Comparison of ENCODE assay signal across 8 mouse cellular contexts in the genomic region with DNA sequence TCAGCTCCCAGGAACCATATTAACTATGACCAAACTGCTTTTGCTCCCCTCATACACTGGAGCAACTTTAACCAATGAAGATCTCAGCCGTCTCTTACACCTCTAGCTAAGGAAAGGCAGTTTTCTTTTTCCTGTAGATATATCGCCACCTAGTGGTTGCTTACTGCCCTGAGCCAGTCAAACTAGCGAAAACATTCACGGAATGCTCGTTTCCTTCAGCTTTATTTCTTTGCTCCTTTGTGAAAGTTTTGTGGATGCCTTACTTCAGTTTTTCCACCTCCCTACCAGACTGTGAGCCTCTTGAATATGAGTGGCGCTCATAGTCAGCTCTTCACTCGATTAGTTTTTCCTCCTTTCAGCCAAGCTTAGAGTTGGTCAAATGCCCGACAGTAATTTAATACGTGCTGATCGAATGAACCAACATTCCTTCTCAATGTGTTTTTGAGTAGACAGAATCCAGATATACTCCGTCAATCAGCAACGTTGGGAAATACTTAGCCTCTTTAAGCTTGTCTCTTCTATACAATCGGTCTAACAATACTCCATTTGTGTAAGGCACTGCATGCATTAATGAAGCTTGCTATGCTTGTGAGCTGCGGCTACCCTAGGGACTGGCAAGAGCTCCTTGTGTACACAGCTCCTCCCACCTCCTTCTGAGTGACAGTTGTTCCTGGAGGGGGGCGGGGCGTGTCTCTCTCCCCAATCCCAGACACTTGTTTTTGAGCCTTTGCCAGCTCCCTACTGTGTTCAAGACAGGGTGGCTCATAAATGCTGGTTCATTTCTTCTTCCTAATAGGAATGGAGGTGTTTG. TPM values are rescaled to one million over a fixed set of nuclear protein-coding genes. Genes with fewer than 3 reads are reported as not detected.
DNase-seq lines count a peak whose midpoint lies in the region; ATAC-seq lines count a peak whose summit lies in the region.

No protein-coding gene starts in this region.

- ATAC-seq in lung, embryonic 15.5 days (ENCODE audit: borderline replicate concordance, extremely low read depth, low FRiP score, low TSS enrichment): peak; percentile 96

- peak overlapping the region; percentile 36 for H3K9ac ChIP-seq in lung, embryonic 15.5 days

- DNase-seq in T-cell, adult 2 months (ENCODE audit: low spot score): peak; percentile 41
- peak; percentile 94 to 96 for DNase-seq in cerebellum, postnatal 10 days
- DNase-seq in frontal cortex, adult 2 months (ENCODE audit: extremely low spot score in 1 of 2, low spot score in 1 of 2): peak; percentile 74 to 96
- peak; percentile 81 for DNase-seq in hindbrain, embryonic 10.5 days (ENCODE audit: low spot score)
- peak; percentile 83 for DNase-seq in layer of hippocampus, adult 9-10 months (ENCODE audit: low spot score)
- peak; percentile 65 for DNase-seq in ovary, adult 18-20 months (ENCODE audit: low spot score)
- DNase-seq in thymus, postnatal 10 days (ENCODE audit: low spot score in 2 of 2): peak; percentile 27 to 85

- peak overlapping the region; percentile 58 for H3K4me3 ChIP-seq in hindbrain, embryonic 10.5 days
- peak overlapping the region; percentile 41 for H3K4me3 ChIP-seq in lung, embryonic 15.5 days

- peaks cover 4% of the 10 kb centered on the region for H3K4me1 ChIP-seq in hindbrain, embryonic 10.5 days (replicated peaks)
- peaks cover 9% of the 10 kb centered on the region; the same call in 1 of the 2 replicates for H3K4me1 ChIP-seq in lung, embryonic 15.5 days

- WGBS in hindbrain, embryonic 10.5 days: 0% methylated on average over 16 of the region's 16 CpGs
- under 1% methylated on average over 16 of the region's 16 CpGs for WGBS in lung, embryonic 15.5 days

- no peaks in the 10 kb centered on the region for H3K27me3 ChIP-seq in hindbrain, embryonic 10.5 days (ENCODE audit: insufficient read depth, poor library complexity, severe bottlenecking)
- peaks cover 7% of the 10 kb centered on the region; the same call in 1 of the 2 replicates for H3K27me3 ChIP-seq in lung, embryonic 15.5 days

- H3K4me2 ChIP-seq in lung, embryonic 15.5 days: peak overlapping the region; percentile 62

- H3K9me3 ChIP-seq in hindbrain, embryonic 10.5 days: no peaks in the 10 kb centered on the region
- no peaks in the 10 kb centered on the region for H3K9me3 ChIP-seq in lung, embryonic 15.5 days

- no peaks in the 10 kb centered on the region for H3K36me3 ChIP-seq in hindbrain, embryonic 10.5 days
- H3K36me3 ChIP-seq in lung, embryonic 15.5 days: no peaks in the 10 kb centered on the region

- peak overlapping the region; percentile 82 for H3K27ac ChIP-seq in hindbrain, embryonic 10.5 days
- H3K27ac ChIP-seq in lung, embryonic 15.5 days: peak overlapping the region; percentile 64

RNA-seq across cellular contexts. Expression of gene Tex50, which starts 36.6 kb away (rescaled TPM):
- not detected in 2 replicates for polyA plus RNA-seq in frontal cortex, adult 2 months (2012; rRNA removed)
- 0.13 and 0.45 TPM in 2 replicates for polyA plus RNA-seq in hindbrain, embryonic 10.5 days (2016; fragmentation: Nextera tagmentation; extraction: Ambion mirVana)
- not detected in 2 replicates for polyA plus RNA-seq in lung, embryonic 15.5 days (2015; fragmentation: Nextera tagmentation; extraction: Ambion mirVana)

RNA-seq across cellular contexts. Expression of gene Ankrd45, which starts 53.3 kb away (rescaled TPM):
- polyA plus RNA-seq in frontal cortex, adult 2 months (2012; rRNA removed): 54.9 and 55.8 TPM in 2 replicates
- polyA plus RNA-seq in hindbrain, embryonic 10.5 days (2016; fragmentation: Nextera tagmentation; extraction: Ambion mirVana): 4.1 and 4.9 TPM in 2 replicates
- polyA plus RNA-seq in lung, embryonic 15.5 days (2015; fragmentation: Nextera tagmentation; extraction: Ambion mirVana): 0.83 and 1.0 TPM in 2 replicates

RNA-seq across cellular contexts. Expression of gene Prdx6, which starts 55.3 kb away (rescaled TPM):
- 404 and 494 TPM in 2 replicates for polyA plus RNA-seq in frontal cortex, adult 2 months (2012; rRNA removed)
- polyA plus RNA-seq in hindbrain, embryonic 10.5 days (2016; fragmentation: Nextera tagmentation; extraction: Ambion mirVana): 490 and 579 TPM in 2 replicates
- 529 TPM in 2 replicates for polyA plus RNA-seq in lung, embryonic 15.5 days (2015; fragmentation: Nextera tagmentation; extraction: Ambion mirVana)

Comparison
In these comparisons a context has a peak if more than half of its experiments do, and no peak if none do; other contexts are left out.
1. Peak in every context shown above with its lines: DNase-seq, ATAC-seq, H3K4me3 ChIP-seq and H3K27ac ChIP-seq.
2. DNase-seq: peak in every context shown above with its lines; median percentile 95 in cerebellum, postnatal 10 days; 85 in frontal cortex, adult 2 months; 83 in layer of hippocampus, adult 9-10 months; 81 in hindbrain, embryonic 10.5 days; 65 in ovary, adult 18-20 months; 56 in thymus, postnatal 10 days; 41 in T-cell, adult 2 months.